Mouse (Mus musculus): ENCODE results near the gene Zfp358.

DNA sequence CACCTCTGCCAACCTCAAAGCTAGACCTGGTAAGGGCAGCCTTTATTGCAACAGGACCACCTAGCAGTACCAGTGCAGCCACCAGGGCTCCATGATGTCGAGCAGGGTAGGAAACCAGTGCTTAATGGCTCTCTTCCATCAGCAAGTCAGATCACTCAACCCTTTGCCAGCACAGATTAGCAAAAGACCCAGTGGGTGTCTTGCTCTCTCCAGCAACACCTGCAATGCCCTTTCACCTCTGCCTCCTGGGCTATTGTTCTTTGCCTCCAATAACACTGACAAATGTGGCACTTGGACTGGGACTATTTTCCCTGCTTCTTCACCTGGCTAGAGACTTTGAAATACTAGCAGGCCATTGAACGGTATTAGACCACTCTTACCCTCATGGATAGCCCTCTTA, 43.7 kb upstream of the Zfp358 start:
- no peak for TF ChIP-seq CTCF (IDR thresholded peaks at IDR 0.05; ENCODE audit: borderline replicate concordance, control insufficient read depth, extremely low read depth, insufficient read depth, low read length, poor library complexity)
- no peak for TF ChIP-seq POLR2A (IDR thresholded peaks at IDR 0.05; ENCODE audit: control insufficient read depth, extremely low read depth, insufficient read depth, low read length, poor library complexity)

All from thymus, adult 2 months (tissue).